Mouse (Mus musculus) embryonic facial prominence, embryonic 14.5 days (tissue): Measurements from ENCODE around the gene Ccne1. TPM values are rescaled to one million over a fixed set of nuclear protein-coding genes. Genes with fewer than 3 reads are reported as not detected.

Experiments
- ATAC-seq: fragments of 200-750 bp; cut with Nextera tagmentation; 2 replicates; pipeline ENCODE4 v1.8.0; 2017; ENCODE audit warnings: low read depth, moderate number of reproducible peaks, moderate TSS enrichment
- DNase-seq: peaks from one replicate; pipeline ENCODE4 v3.0.0-alpha.2; 2015; ENCODE audit warnings: low spot score
- H3K27ac ChIP-seq: fragments of 300-500 bp; sonication (generic); replicated peaks from 2 replicates; pipeline ENCODE4 v1.5.1; 2014; ENCODE audit warnings: low read depth, mild to moderate bottlenecking, low read length, moderate library complexity
- H3K27me3 ChIP-seq: fragments of 300-500 bp; sonication (generic); replicated peaks from 2 replicates; pipeline ENCODE4 v1.6.1; 2014; ENCODE audit warnings: low read length; ENCODE audit not compliant: control insufficient read depth, insufficient read depth
- H3K36me3 ChIP-seq: fragments of 300-500 bp; sonication (generic); 2 replicates; pipeline ENCODE4 v1.6.1; 2014; ENCODE audit warnings: low read length, mixed read lengths; ENCODE audit not compliant: control insufficient read depth, insufficient read depth
- H3K4me1 ChIP-seq: fragments of 300-500 bp; sonication (generic); 2 replicates; pipeline ENCODE4 v1.6.1; 2014; ENCODE audit warnings: antibody characterized with exemption, low read length; ENCODE audit not compliant: control insufficient read depth, insufficient read depth
- H3K4me2 ChIP-seq: fragments of 300-500 bp; sonication (generic); 2 replicates; pipeline ENCODE4 v1.6.1; 2014; ENCODE audit warnings: low read depth, mild to moderate bottlenecking, low read length, moderate library complexity, mixed read lengths
- H3K4me3 ChIP-seq: fragments of 300-500 bp; sonication (generic); 2 replicates; pipeline ENCODE4 v1.5.1; 2014; ENCODE audit warnings: low read depth, mild to moderate bottlenecking, low read length
- H3K9ac ChIP-seq: fragments of 300-500 bp; sonication (generic); 2 replicates; pipeline ENCODE4 v1.6.1; 2014; ENCODE audit warnings: low read depth, mild to moderate bottlenecking, low read length, moderate library complexity, mixed read lengths
- H3K9me3 ChIP-seq: fragments of 300-500 bp; sonication (generic); 2 replicates; pipeline ENCODE4 v1.6.1; 2016; ENCODE audit warnings: low read length; ENCODE audit not compliant: control insufficient read depth
- whole genome bisulfite sequencing: fragments of 180-500 bp; shearing (Covaris S2); extraction: QIAGEN DNeasy Blood & Tissue Kit; methylation state at CpG from one replicate; pipeline ENCODE4 v1.1.7; 2014; 5-methylcytosine and 5-hydroxymethylcytosine counted together
- polyA plus RNA-seq: library from polyadenylated mRNA; unstranded; fragments of >200 nt; fragmentation: Nextera tagmentation; extraction: Ambion mirVana; gene quantifications from 2 replicates; pipeline ENCODE4 v1.2.1, GENCODE M21; 2014

The Ccne1 gene
- 73.7 and 82.9 TPM in 2 replicates for polyA plus RNA-seq

GRCm38 (mm10) chr7:38107371-38108259 lies at the start of gene Ccne1:
Ccne1 (minus strand) TSS chr7:38107534.
- H3K27ac ChIP-seq, result peak within 1 kb of the TSS; percentile 64; the same call in 1 of the 2 replicates
- H3K4me3 ChIP-seq, result peak within 1 kb of the TSS; percentile 84
- H3K4me2 ChIP-seq, result peak within 1 kb of the TSS; percentile 93
- ATAC-seq (peak; percentile 92), DNase-seq (peak; percentile 97)
- no peaks in the 10 kb centered on the region for H3K9me3 ChIP-seq
- peak within 1 kb of the TSS; percentile 78 for H3K9ac ChIP-seq
- WGBS, result 0% methylated on average over 11 of the region's 102 CpGs
- H3K4me1 ChIP-seq, result peaks cover 25% of the 10 kb centered on the region
- no peaks in the 10 kb centered on the region for H3K27me3 ChIP-seq
- peaks cover 10% of the 10 kb centered on the region for H3K36me3 ChIP-seq

- H3K36me3 ChIP-seq, result no peaks in the 10 kb centered on the region
Measured at GRCm38 (mm10) chr7:38155829-38156228, 48.5 kb upstream of the Ccne1 start.

GRCm38 (mm10) chr7:38152571-38152970 lies 45.2 kb upstream of the Ccne1 start:
- Histone ChIP-seq H3K27me3 (no peaks in the 10 kb centered on the region), H3K27ac (no peak overlapping the region), H3K9me3 (no peaks in the 10 kb centered on the region), H3K4me3 (no peak overlapping the region), H3K9ac (no peak overlapping the region), H3K4me1 (no peaks in the 10 kb centered on the region), H3K36me3 (no peaks in the 10 kb centered on the region), H3K4me2 (no peak overlapping the region)
- no peak for DNase-seq
- WGBS, result 82% methylated on average over 3 of the region's 3 CpGs
- ATAC-seq, result no peak

More at GRCm38 (mm10) chr7:38155829-38156228, 48.5 kb upstream of the Ccne1 start:
- ATAC-seq (no peak), DNase-seq (no peak)
- Histone ChIP-seq H3K27me3 (no peaks in the 10 kb centered on the region), H3K27ac (no peak overlapping the region), H3K9me3 (no peaks in the 10 kb centered on the region), H3K4me3 (no peak overlapping the region), H3K9ac (no peak overlapping the region), H3K4me2 (no peak overlapping the region), H3K4me1 (no peaks in the 10 kb centered on the region)
- WGBS, result 76% methylated on average over 5 of the region's 5 CpGs

- Histone ChIP-seq H3K4me2 (no peak overlapping the region), H3K27me3 (no peaks in the 10 kb centered on the region), H3K9me3 (no peaks in the 10 kb centered on the region), H3K36me3 (no peaks in the 10 kb centered on the region), H3K4me1 (no peaks in the 10 kb centered on the region), H3K27ac (no peak overlapping the region), H3K4me3 (no peak overlapping the region), H3K9ac (no peak overlapping the region)
- DNase-seq (no peak), ATAC-seq (no peak)
- 61% methylated on average over 13 of the region's 14 CpGs for WGBS
Measured at GRCm38 (mm10) chr7:38151706-38152312, 44.5 kb upstream of the Ccne1 start.

- ATAC-seq, result no peak
- H3K27me3 ChIP-seq, result no peaks in the 10 kb centered on the region
- 88% methylated on average over 6 of the region's 6 CpGs for WGBS
- no peaks in the 10 kb centered on the region for H3K4me1 ChIP-seq
- H3K4me3 ChIP-seq, result no peak overlapping the region
- H3K27ac ChIP-seq, result no peak overlapping the region
- DNase-seq, result no peak
- no peaks in the 10 kb centered on the region for H3K9me3 ChIP-seq
- no peaks in the 10 kb centered on the region for H3K36me3 ChIP-seq
- no peak overlapping the region for H3K4me2 ChIP-seq
- no peak overlapping the region for H3K9ac ChIP-seq
Measured at GRCm38 (mm10) chr7:38147477-38147876, 40.1 kb upstream of the Ccne1 start.

GRCm38 (mm10) chr7:38141747-38142545 lies 34.6 kb upstream of the Ccne1 start:
- ATAC-seq, result peak; percentile 67; the same call in 1 of the 2 replicates
- no peaks in the 10 kb centered on the region for H3K36me3 ChIP-seq
- no peak overlapping the region for H3K9ac ChIP-seq
- H3K9me3 ChIP-seq, result no peaks in the 10 kb centered on the region
- no peak overlapping the region for H3K27ac ChIP-seq
- peak; percentile 87 for DNase-seq
- 0 out of 2 replicates have a peak, but pooled peaks cover 3% of the 10 kb centered on the region for H3K4me1 ChIP-seq
- no peak overlapping the region for H3K4me2 ChIP-seq
- no peak overlapping the region for H3K4me3 ChIP-seq
- WGBS, result 59% methylated on average over 13 of the region's 13 CpGs
- H3K27me3 ChIP-seq, result no peaks in the 10 kb centered on the region

GRCm38 (mm10) chr7:38140324-38140723 lies 33.0 kb upstream of the Ccne1 start:
- no peak for DNase-seq
- Histone ChIP-seq H3K4me2 (no peak overlapping the region), H3K4me1 (0 out of 2 replicates have a peak, but pooled peaks cover 3% of the 10 kb centered on the region), H3K27me3 (no peaks in the 10 kb centered on the region), H3K36me3 (no peaks in the 10 kb centered on the region), H3K9me3 (no peaks in the 10 kb centered on the region), H3K9ac (no peak overlapping the region), H3K27ac (no peak overlapping the region), H3K4me3 (no peak overlapping the region)
- 18% methylated on average over 9 of the region's 9 CpGs for WGBS
- no peak for ATAC-seq

GRCm38 (mm10) chr7:38134471-38134870 lies 27.1 kb upstream of the Ccne1 start:
- H3K27ac ChIP-seq, result no peak overlapping the region
- no peaks in the 10 kb centered on the region for H3K36me3 ChIP-seq
- no peak overlapping the region for H3K4me2 ChIP-seq
- H3K27me3 ChIP-seq, result no peaks in the 10 kb centered on the region
- no peak overlapping the region for H3K9ac ChIP-seq
- 98% methylated on average over 5 of the region's 5 CpGs for WGBS
- 0 out of 2 replicates have a peak, but pooled peaks cover 3% of the 10 kb centered on the region for H3K4me1 ChIP-seq
- DNase-seq (no peak), ATAC-seq (no peak)
- H3K9me3 ChIP-seq, result no peaks in the 10 kb centered on the region
- no peak overlapping the region for H3K4me3 ChIP-seq
